Mouse (Mus musculus) lung, postnatal 14 days (tissue): ENCODE measurements around the gene Fmo5.

Experiments used
- DNase-seq: peaks from one replicate; pipeline ENCODE4 v3.0.0; 2021

Fmo5 gene

DNA sequence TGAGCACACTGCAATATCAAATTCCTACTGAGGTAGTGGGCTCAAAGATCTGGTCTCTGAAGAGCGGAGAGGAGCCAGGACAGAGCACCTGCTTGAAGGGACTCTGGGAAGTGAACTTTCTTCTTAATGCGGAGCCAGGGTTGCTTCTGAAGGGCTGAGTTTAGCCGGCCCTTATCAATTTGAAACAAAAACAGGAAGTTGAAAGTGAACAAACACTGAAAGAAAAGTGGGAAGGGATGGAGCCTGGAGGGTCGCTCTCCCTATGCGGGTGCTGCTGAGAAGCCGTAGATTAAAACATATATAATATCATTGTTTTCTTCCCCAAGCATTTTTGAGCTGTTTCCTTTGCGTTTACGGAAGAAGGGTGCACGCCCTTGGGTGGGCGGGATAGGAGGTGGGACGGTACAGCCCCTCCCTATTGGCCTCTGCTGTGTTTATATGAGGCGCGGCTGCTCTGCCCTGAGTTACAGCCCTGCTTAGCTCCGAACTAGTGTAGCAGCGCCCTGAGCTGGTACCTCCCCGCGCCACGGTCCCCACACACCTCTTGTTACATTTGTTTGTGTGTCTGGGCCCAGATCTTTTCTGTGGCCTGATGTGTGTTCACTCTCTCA lies at the start of gene Fmo5:
Gene Fmo5, plus strand, starts transcription at position 414 of the 611 bp plus-strand sequence.
- peak; percentile 78 for DNase-seq

DNA sequence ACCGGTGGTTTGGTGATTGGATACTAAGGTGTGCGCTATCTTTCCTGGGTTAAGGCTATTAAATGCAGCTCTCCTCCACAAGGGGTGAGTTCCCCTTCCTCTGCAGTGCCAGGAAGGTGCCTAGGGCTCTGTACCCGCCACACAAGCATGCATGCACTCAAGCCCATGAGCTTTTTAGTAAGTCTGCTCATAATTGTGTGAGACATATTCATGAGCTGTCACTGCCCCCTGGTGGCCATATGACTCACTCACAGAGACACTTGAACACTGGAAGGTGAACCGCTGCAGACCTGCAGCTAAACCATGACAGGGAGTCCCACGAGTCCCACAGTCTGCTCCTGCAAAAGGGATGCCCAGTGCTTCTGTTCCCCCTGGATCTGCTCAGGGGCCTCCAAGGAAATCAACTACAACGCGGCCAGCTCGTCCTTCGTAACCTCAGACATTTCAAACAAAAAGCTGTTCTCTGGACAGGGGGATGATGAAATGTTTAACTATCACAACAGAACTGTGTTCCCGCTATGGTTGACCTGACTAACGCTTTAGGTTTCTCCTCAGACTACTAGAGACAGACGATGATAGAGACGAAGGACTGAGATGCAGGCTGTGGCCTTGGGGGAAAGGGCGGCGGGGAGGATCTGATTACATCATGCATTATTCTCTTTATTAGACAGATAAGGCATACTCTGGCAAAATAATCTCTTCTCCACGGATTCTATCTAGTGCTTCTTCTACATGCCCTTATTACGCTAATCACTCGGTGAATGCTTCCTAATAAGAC lies 43.0 kb upstream of the Fmo5 start:
- DNase-seq, result peak; percentile 87

DNA sequence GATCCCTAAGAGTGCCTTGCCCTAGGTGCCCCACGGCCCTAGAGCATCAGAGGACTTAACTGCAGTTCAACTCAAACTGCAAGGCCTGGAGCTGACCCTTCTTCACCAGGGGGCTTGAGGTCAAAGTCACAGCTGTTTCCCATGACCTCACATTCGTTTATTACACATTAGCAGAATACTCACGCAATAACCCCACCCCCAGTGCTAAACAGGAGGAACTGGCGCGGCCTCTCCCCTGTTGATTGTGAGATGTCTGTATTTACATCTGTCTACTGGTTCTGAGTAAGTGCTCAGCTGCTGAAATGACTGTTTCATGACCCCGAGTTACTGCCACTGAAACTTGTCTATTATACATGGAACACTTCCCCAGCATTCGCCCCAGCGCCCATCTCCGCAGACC lies 40.9 kb upstream of the Fmo5 start:
- DNase-seq, result no peak

DNA sequence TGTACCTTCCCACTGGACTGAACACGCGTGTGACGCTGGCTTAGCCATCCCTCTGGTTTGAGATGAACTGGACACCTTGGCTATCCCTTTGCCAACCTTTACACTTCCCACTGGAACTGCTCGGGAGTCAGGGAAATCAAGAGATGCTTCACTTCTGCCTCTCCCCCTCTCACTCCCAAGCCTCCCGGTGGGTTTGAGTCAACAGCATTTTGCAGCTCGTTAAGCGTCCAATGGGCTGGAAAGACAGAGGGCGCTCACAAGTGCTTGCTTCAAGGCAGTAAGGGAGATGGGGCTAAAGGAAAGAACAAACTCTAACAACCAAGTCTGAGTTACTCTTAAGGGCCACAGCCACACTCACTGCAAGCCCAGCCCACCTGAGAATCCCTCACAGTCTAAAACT lies 37.9 kb upstream of the Fmo5 start:
- DNase-seq, result no peak

DNA sequence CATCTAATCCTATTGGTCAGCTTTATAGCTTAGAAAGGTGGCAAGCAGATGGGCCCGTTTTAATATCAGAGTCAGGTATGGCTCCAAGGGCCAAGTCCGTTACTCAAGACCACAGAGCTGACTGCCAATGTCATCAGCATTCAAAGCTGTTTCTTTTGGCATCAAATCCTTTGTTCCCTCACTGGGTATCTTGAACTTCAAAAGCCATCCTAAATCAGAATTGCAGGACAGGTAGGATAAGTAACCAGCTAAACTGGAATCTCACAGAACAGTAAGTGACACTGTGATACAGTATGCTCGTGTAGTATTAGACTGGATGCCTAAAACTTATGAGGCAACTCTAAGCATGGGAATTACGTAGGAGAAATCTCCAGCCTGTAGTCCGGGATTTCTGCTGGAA lies 35.5 kb upstream of the Fmo5 start:
- no peak for DNase-seq

- DNase-seq, result no peak
Observed at GRCm38 (mm10) chr3:97594140-97594539, 34.5 kb upstream of the Fmo5 start.

DNA sequence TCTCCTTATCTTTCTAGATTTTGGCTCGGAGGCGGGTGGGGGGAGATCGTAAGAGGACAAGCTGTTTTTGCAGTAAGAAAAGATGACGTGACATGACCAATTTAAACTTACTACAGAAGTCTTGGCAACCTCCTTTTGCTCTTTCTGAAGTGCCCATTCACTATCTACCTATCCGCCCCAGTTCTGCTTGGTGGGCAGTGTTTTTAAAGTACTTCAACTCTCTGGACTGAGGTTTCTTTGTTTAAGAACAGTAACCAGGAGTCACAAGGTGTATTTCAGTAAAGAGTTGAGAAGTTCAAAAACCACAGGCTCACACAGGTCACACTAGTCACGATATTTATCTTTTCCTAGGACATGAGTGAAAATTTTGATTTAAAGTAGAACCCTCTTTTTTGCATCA lies 33.5 kb upstream of the Fmo5 start:
- DNase-seq, result no peak

GRCm38 (mm10) chr3:97596796-97597195 lies 31.8 kb upstream of the Fmo5 start:
- no peak for DNase-seq

GRCm38 (mm10) chr3:97600050-97600832 lies 28.4 kb upstream of the Fmo5 start:
- DNase-seq, result no peak

DNA sequence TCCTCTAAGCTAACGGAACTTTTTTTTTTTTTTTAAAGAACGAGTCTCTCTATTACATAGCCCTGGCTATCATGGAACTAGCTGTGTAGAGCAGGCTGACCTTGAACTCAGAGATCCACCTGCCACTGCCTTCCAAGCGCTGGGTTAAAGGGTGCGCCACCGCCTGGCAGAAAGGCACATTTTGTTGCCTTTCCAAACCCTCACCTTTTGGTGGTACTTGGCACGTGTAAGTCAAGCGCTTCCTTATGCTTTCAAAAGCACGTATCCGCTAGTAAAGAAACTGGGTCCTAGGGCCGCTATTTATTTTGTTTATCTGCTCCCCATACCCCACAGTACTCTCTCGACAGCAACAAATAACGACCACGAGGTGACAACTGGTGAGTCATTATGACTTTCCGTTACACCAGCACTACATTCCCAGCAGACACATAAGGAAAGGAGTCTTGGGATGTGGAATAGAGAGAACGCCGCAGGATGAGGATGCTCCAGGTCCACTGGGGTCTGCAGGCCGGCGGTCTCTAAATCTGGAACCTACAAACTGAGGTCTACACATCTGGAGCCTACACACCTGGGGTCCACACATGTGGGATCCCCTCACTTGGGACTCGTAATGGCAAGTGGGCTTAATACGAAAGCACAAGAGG lies 19.3 kb upstream of the Fmo5 start:
- peak; percentile 50 for DNase-seq

GRCm38 (mm10) chr3:97609845-97610410 lies 18.7 kb upstream of the Fmo5 start, which contains the start of gene Chd1l:
Gene Chd1l, minus strand, starts transcription at chr3:97610203.
- peak; percentile 96 for DNase-seq

- DNase-seq, result no peak
Observed at GRCm38 (mm10) chr3:97611021-97611420, 17.6 kb upstream of the Fmo5 start.

DNA sequence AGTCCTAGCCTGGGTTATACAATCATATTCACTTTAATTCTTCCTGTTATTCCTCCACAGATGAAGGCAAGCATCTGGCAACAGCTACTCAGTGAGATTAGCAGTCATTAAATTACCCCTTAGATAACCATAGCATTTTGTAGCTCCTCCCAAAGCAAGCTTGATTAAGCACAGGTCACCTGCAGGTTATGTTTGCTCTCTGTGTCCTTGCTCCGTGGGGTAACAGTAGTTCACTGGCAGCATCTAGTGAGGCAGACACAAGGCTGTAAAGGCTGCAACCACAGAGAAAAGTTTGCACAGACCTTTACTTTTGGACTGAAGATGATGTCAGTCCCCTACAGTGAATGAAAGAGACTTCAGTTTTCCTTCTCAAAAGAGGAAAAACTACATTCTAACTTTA lies 13.4 kb upstream of the Fmo5 start:
- no peak for DNase-seq

DNA sequence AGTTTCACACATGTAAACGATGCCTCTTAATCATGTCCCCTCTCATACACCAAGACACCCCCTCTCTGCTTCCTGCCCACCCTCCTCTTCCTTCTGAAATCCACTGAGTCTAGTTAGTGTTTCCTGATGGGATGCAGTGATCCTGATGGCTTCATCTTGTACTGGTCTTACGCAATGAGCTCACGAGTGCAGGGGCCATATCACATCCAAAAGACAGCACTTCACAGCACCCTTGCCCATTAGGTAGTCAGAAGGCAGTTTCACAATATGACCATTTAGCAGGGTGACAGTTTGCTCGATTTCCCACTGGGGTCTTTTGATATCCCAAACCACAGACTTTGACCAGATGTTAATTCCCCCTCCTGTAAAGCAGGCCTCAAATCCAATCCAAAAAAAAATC lies 12.7 kb upstream of the Fmo5 start:
- DNase-seq, result no peak

GRCm38 (mm10) chr3:97617091-97617825 lies 11.3 kb upstream of the Fmo5 start:
- DNase-seq, result no peak

- no peak for DNase-seq
Observed at GRCm38 (mm10) chr3:97617899-97618298, 10.7 kb upstream of the Fmo5 start.

- no peak for DNase-seq
Observed at GRCm38 (mm10) chr3:97620657-97621056, 7.9 kb upstream of the Fmo5 start.

DNA sequence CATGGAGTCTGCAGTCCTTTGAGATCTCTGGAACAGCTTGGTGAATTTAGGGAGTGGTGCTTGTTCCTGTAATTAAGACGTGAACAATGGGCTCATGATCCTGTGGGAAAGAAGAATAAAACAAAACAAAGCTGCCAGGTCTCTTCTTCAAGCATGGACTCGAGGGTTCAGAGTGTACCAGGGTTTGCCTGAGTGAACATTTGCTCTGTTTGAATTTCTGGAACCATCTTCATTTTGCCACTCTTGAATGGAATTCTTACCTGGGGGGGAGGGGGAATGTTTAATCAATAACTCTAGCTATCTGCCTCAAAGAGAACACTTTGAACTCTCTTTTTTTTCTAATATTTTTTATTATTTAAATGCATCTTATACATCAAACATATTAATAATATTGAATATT lies 4.0 kb upstream of the Fmo5 start:
- no peak for DNase-seq

DNA sequence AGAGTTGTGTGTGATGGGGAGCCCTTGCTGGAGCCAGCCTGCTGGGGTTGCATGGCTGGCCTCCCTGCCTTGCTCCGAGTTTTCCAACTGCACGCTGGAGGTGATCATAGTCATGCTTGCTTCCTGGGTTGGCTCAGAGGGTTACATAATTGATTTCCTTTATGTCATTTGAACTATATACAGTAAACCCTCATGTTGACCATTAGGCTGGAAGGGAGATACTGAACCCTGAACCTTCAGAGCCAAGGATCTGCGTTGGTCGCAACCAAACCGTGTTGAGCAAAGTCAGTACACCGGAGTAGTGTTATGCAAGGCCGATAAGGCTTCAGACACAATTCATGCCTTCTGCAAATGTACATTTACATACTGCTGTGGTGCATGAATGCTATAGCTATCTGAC lies 711 bp upstream of the Fmo5 start:
- DNase-seq, result no peak

DNA sequence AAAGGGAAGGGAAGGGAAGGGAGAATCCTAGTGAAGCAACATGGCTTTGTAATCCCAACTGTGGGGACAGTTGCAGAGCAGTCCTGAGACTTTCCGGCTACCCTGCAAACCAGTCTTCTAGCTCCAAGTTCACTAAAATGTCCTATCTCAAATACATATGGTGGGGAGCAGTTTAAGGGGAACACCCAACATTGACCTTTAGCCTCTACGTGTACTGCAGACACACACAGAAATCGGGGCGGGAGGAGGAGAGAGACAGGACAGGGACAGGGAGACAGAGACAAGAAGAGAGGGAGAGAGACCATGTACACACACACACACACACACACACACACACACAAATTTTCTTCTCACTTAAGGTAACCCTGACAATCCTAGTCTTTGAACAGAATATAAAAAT lies 1.3 kb downstream of the Fmo5 start:
- DNase-seq, result no peak

- DNase-seq, result no peak
Observed at GRCm38 (mm10) chr3:97630746-97631145, 2.1 kb downstream of the Fmo5 start.

DNA sequence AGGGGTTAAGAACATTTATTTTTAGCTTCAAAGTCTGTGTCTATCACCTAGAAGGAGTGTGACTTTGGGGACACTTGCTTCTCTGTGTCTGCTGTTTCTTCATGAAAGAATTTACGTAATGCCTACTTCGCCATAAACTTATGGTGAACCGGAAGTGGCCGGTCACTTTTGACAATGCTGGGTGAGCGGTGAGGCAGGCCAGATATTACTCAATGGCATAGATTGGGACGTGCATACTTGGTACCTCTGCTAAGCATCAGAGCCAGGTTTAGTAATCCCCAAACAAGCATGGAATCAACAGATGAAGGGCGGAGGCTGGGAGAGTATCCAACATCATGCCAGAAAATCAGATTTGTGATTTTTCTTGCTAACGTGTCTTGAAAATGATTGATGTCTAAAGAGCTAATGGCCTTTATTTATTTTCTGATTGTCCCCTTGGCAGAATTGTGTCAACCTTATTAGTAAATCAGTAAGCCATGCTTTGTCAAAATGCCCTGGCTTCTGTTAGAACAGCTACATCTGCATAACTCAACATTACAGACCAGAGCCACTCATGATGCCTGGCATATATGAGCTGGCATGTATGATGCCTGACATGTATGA lies 2.8 kb downstream of the Fmo5 start:
- DNase-seq, result no peak
